Mouse (Mus musculus) limb, embryonic 15.5 days (tissue): ENCODE measurements around the gene Gm26566. TPM values are rescaled to one million over a fixed set of nuclear protein-coding genes. Genes with fewer than 3 reads are reported as not detected.
"Not testable (repeated sequence)": the region's sequence is repeated elsewhere in the genome, so short reads cannot be mapped to it uniquely, and the experiment has no call there.

Experiments
- ATAC-seq: fragments of 200-750 bp; cut with Nextera tagmentation; 2 replicates; pipeline ENCODE4 v1.8.0; 2017; ENCODE audit warnings: low read depth, moderate TSS enrichment; ENCODE audit not compliant: insufficient number of reproducible peaks, low FRiP score, low TSS enrichment
- H3K27ac ChIP-seq: fragments of 300-500 bp; sonication (generic); 2 replicates; pipeline ENCODE4 v1.5.1; 2015; ENCODE audit warnings: moderate library complexity, mild to moderate bottlenecking, inconsistent platforms
- H3K27me3 ChIP-seq: fragments of 300-500 bp; sonication (generic); 2 replicates; pipeline ENCODE4 v1.6.1; 2015; ENCODE audit warnings: inconsistent platforms
- H3K36me3 ChIP-seq: fragments of 300-500 bp; sonication (generic); 2 replicates; pipeline ENCODE4 v1.6.1; 2015; ENCODE audit warnings: inconsistent platforms
- H3K4me1 ChIP-seq: fragments of 300-500 bp; sonication (generic); 2 replicates; pipeline ENCODE4 v1.6.1; 2015; ENCODE audit warnings: inconsistent platforms
- H3K4me2 ChIP-seq: fragments of 300-500 bp; sonication (generic); 2 replicates; pipeline ENCODE4 v1.6.1; 2015; ENCODE audit warnings: mild to moderate bottlenecking, inconsistent platforms
- H3K4me3 ChIP-seq: fragments of 300-500 bp; sonication (generic); 2 replicates; pipeline ENCODE4 v1.5.1; 2015; ENCODE audit warnings: mild to moderate bottlenecking, inconsistent platforms
- H3K9ac ChIP-seq: fragments of 300-500 bp; sonication (generic); 2 replicates; pipeline ENCODE4 v1.6.1; 2015; ENCODE audit warnings: inconsistent platforms
- H3K9me3 ChIP-seq: fragments of 300-500 bp; sonication (generic); 2 replicates; pipeline ENCODE4 v1.6.1; 2016; ENCODE audit warnings: inconsistent platforms
- WGBS: fragments of 180-500 bp; shearing (Covaris S2); methylation state at CpG from one replicate; pipeline ENCODE4 v1.1.7; 2015; 5-methylcytosine and 5-hydroxymethylcytosine counted together
- polyA plus RNA-seq: library from polyadenylated mRNA; unstranded; fragments of >200 nt; fragmentation: Nextera tagmentation; extraction: Ambion mirVana; gene quantifications from 2 replicates; pipeline ENCODE4 v1.2.1, GENCODE M21; 2015

Gm26566 gene
- polyA plus RNA-seq, 1 experiment from 2014 or later, result 1.1 TPM

- 71% methylated on average over 7 of the region's 7 CpGs for WGBS
These were observed 21.3 kb downstream of the Gm26566 start for GRCm38 (mm10) chr4:88742771-88743371.

GRCm38 (mm10) chr4:88744207-88744606 lies 22.6 kb downstream of the Gm26566 start:
- Histone ChIP-seq H3K4me3 (no peak overlapping the region), H3K27me3 (no peaks in the 10 kb centered on the region), H3K27ac (no peak overlapping the region), H3K36me3 (no peaks in the 10 kb centered on the region), H3K4me1 (no peaks in the 10 kb centered on the region), H3K9ac (no peak overlapping the region), H3K9me3 (no peaks in the 10 kb centered on the region), H3K4me2 (no peak overlapping the region)
- no peak for ATAC-seq
- 63% methylated on average over 3 of the region's 3 CpGs for WGBS

More at GRCm38 (mm10) chr4:88742771-88743371, 21.3 kb downstream of the Gm26566 start:
- Histone ChIP-seq H3K4me3 (no peak overlapping the region), H3K4me2 (no peak overlapping the region), H3K27me3 (no peaks in the 10 kb centered on the region), H3K4me1 (no peaks in the 10 kb centered on the region), H3K36me3 (no peaks in the 10 kb centered on the region), H3K9me3 (no peaks in the 10 kb centered on the region), H3K9ac (no peak overlapping the region), H3K27ac (no peak overlapping the region)
- no peak for ATAC-seq

- 29% methylated on average over 6 of the region's 6 CpGs for WGBS
- H3K27me3 ChIP-seq, result no peaks in the 10 kb centered on the region
- no peak for ATAC-seq
- no peaks in the 10 kb centered on the region for H3K36me3 ChIP-seq
- H3K4me1 ChIP-seq, result no peaks in the 10 kb centered on the region
- no peak overlapping the region for H3K4me2 ChIP-seq
- no peak overlapping the region for H3K9ac ChIP-seq
- H3K4me3 ChIP-seq, result no peak overlapping the region
- H3K27ac ChIP-seq, result no peak overlapping the region
- no peaks in the 10 kb centered on the region for H3K9me3 ChIP-seq
These were observed 28.3 kb downstream of the Gm26566 start for GRCm38 (mm10) chr4:88749926-88750325.

- WGBS, result 78% methylated on average over 15 of the region's 15 CpGs
- not testable (repeated sequence) for H3K27ac ChIP-seq, ATAC-seq, H3K4me1 ChIP-seq, H3K9me3 ChIP-seq, H3K27me3 ChIP-seq, H3K36me3 ChIP-seq, H3K4me3 ChIP-seq, H3K4me2 ChIP-seq, H3K9ac ChIP-seq
These were observed 33.3 kb downstream of the Gm26566 start, which contains the start of gene Gm13271 for GRCm38 (mm10) chr4:88754818-88755340. Gm13271 (plus strand) TSS chr4:88754868.

- H3K36me3 ChIP-seq, H3K9me3 ChIP-seq, H3K4me1 ChIP-seq, H3K27me3 ChIP-seq, ATAC-seq: not testable (repeated sequence)
- Histone ChIP-seq H3K9ac (peak overlapping the region; percentile 55), H3K27ac (peak overlapping the region; percentile 96), H3K4me3 (peak overlapping the region; percentile 51), H3K4me2 (peak overlapping the region; percentile 66)
- WGBS, result 11% methylated on average over 29 of the region's 31 CpGs
These were observed 35.2 kb downstream of the Gm26566 start for GRCm38 (mm10) chr4:88756581-88757513.

- not testable (repeated sequence) for H3K9ac ChIP-seq, H3K36me3 ChIP-seq, H3K27me3 ChIP-seq, H3K9me3 ChIP-seq, H3K4me1 ChIP-seq
- Histone ChIP-seq H3K27ac (peak overlapping the region; percentile 96), H3K4me3 (peak overlapping the region; percentile 51), H3K4me2 (peak overlapping the region; percentile 66)
- WGBS, result 0% methylated on average over 21 of the region's 21 CpGs
- peak; percentile 99 for ATAC-seq
These were observed 36.0 kb downstream of the Gm26566 start for GRCm38 (mm10) chr4:88757628-88758031.

GRCm38 (mm10) chr4:88758751-88759150 lies 37.1 kb downstream of the Gm26566 start:
- not testable (repeated sequence) for H3K4me1 ChIP-seq, H3K36me3 ChIP-seq, H3K27ac ChIP-seq, H3K27me3 ChIP-seq, H3K9ac ChIP-seq, H3K9me3 ChIP-seq, H3K4me3 ChIP-seq, H3K4me2 ChIP-seq, ATAC-seq
- WGBS, result 80% methylated on average over 9 of the region's 9 CpGs

- H3K4me3 ChIP-seq, result peak within 1 kb of the TSS; percentile 38
- not testable (repeated sequence) for ATAC-seq, H3K9me3 ChIP-seq, H3K36me3 ChIP-seq, H3K27me3 ChIP-seq, H3K9ac ChIP-seq, H3K4me1 ChIP-seq
- peak within 1 kb of the TSS; percentile 50 for H3K4me2 ChIP-seq
- H3K27ac ChIP-seq, result peak within 1 kb of the TSS; percentile 81
- 15% methylated on average over 11 of the region's 14 CpGs for WGBS
These were observed 38.1 kb downstream of the Gm26566 start, which contains the start of gene Gm13283 for GRCm38 (mm10) chr4:88759610-88760268. Gm13283 (plus strand) TSS chr4:88760119.

GRCm38 (mm10) chr4:88760431-88760830 lies 38.8 kb downstream of the Gm26566 start:
- H3K4me1 ChIP-seq, H3K27me3 ChIP-seq, H3K9ac ChIP-seq, H3K9me3 ChIP-seq, H3K36me3 ChIP-seq, ATAC-seq: not testable (repeated sequence)
- peak overlapping the region; percentile 50 for H3K4me2 ChIP-seq
- peak overlapping the region; percentile 81 for H3K27ac ChIP-seq
- H3K4me3 ChIP-seq, result peak overlapping the region; percentile 38
- 0% methylated on average over 26 of the region's 28 CpGs for WGBS

GRCm38 (mm10) chr4:88761776-88762175 lies 40.2 kb downstream of the Gm26566 start:
- not testable (repeated sequence) for H3K4me3 ChIP-seq, ATAC-seq, H3K4me1 ChIP-seq, H3K27ac ChIP-seq, H3K36me3 ChIP-seq, H3K4me2 ChIP-seq, H3K27me3 ChIP-seq, H3K9me3 ChIP-seq, H3K9ac ChIP-seq
- WGBS, result 64% methylated on average over 6 of the region's 8 CpGs

GRCm38 (mm10) chr4:88762341-88762740 lies 40.7 kb downstream of the Gm26566 start:
- H3K27ac ChIP-seq, H3K27me3 ChIP-seq, H3K4me3 ChIP-seq, ATAC-seq, H3K9me3 ChIP-seq, H3K9ac ChIP-seq, H3K4me2 ChIP-seq, H3K36me3 ChIP-seq, H3K4me1 ChIP-seq: not testable (repeated sequence)
- WGBS, result 51% methylated on average over 9 of the region's 9 CpGs
